In the genomic region with DNA sequence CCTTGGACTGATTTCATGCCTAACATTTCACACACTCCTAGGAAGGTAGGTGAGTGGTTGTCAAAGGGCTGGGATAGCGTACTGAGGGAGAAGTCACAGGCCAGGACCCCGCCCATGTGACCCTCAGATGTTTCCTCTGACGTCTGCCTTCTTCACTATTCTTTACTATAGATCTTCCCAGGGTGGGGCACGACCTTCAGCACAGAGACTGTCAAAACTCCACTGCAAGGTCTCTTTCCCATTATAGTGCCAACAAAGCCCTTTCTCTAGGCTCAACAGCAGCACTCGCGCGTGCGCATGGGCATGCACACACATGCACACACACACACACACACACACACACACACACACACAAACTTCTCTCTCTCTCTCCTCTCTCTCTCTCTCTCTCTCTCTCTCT, we compare ENCODE assay signal across 31 mouse cellular contexts. TPM values are rescaled to one million over a fixed set of nuclear protein-coding genes. Genes with fewer than 3 reads are reported as not detected.
DNase-seq lines count a peak whose midpoint lies in the region; ATAC-seq lines count a peak whose summit lies in the region.
"Had no signal": no experiment of that assay in that cellular context is flagged by ENCODE, and none has a peak within 500 bp of the region (broad histone marks: within the 10 kb centered on the region; RNA-seq: fewer than 3 reads in every experiment).

No protein-coding gene starts in this region.

- no peak overlapping the region for H3K27ac ChIP-seq in hindbrain, embryonic 13.5 days
- H3K27ac ChIP-seq in neural tube, embryonic 14.5 days (ENCODE audit: low read depth, low read length): no peak overlapping the region
- H3K27ac ChIP-seq: heart, embryonic 10.5 days; heart, embryonic 15.5 days; liver, embryonic 14.5 days; midbrain, embryonic 15.5 days had no signal

- peak; percentile 44 for DNase-seq in embryo, embryonic 10 days (ENCODE audit: low spot score)
- DNase-seq in embryo, embryonic 10.5 days (ENCODE audit: low spot score): no peak
- peak; percentile 53 for DNase-seq in ES-CJ7 (ENCODE audit: low read depth, low spot score)
- DNase-seq in lung, postnatal 10 days: no peak
- no peak for DNase-seq in B cell, adult 2 months
- DNase-seq: cerebellum, adult 2 months; cerebellum, postnatal 14 days; gastrocnemius, postnatal 25 days; heart, adult 11 months; kidney, postnatal 14 days; layer of hippocampus, adult 9-11 months; liver; lung, adult 2 months; lung, postnatal 14 days; retina, postnatal 1 day; right cerebral cortex, postnatal 14 days had no signal

- ATAC-seq in hindbrain, embryonic 13.5 days (ENCODE audit: low FRiP score): no peak
- ATAC-seq in neural tube, embryonic 14.5 days (ENCODE audit: low read depth): no peak
- ATAC-seq: forebrain, embryonic 14.5 days; intestine, postnatal 0 days; midbrain, embryonic 15.5 days; Patski had no signal

- no peaks in the 10 kb centered on the region for H3K36me3 ChIP-seq in hindbrain, embryonic 13.5 days
- no peaks in the 10 kb centered on the region for H3K36me3 ChIP-seq in neural tube, embryonic 14.5 days (ENCODE audit: control insufficient read depth, insufficient read depth, low read length)
- H3K36me3 ChIP-seq: heart, embryonic 10.5 days; heart, embryonic 15.5 days; midbrain, embryonic 15.5 days had no signal

- H3K4me1 ChIP-seq in hindbrain, embryonic 13.5 days (replicated peaks): peaks cover 34% of the 10 kb centered on the region
- peaks cover 14% of the 10 kb centered on the region for H3K4me1 ChIP-seq in neural tube, embryonic 14.5 days (ENCODE audit: control insufficient read depth, insufficient read depth, low read length)

- no peaks in the 10 kb centered on the region for H3K9me3 ChIP-seq in hindbrain, embryonic 13.5 days
- no peaks in the 10 kb centered on the region for H3K9me3 ChIP-seq in neural tube, embryonic 14.5 days (ENCODE audit: control insufficient read depth, low read length)
- H3K9me3 ChIP-seq: heart, embryonic 10.5 days; heart, embryonic 15.5 days; midbrain, embryonic 15.5 days had no signal

- peaks cover 68% of the 10 kb centered on the region for H3K27me3 ChIP-seq in hindbrain, embryonic 13.5 days
- H3K27me3 ChIP-seq in neural tube, embryonic 14.5 days (ENCODE audit: control insufficient read depth, insufficient read depth, low read length): peaks cover 20% of the 10 kb centered on the region

- peak overlapping the region; percentile 89 for H3K4me2 ChIP-seq in hindbrain, embryonic 13.5 days
- H3K4me2 ChIP-seq in neural tube, embryonic 14.5 days (ENCODE audit: low read depth, low read length): peak overlapping the region; percentile 31; the same call in 1 of the 2 replicates
- H3K4me2 ChIP-seq: heart, embryonic 15.5 days; midbrain, embryonic 15.5 days had no signal

- H3K4me3 ChIP-seq in hindbrain, embryonic 13.5 days: peak overlapping the region; percentile 55
- H3K4me3 ChIP-seq in neural tube, embryonic 14.5 days (ENCODE audit: low read depth, low read length): peak overlapping the region; percentile 48; the same call in 1 of the 2 replicates
- H3K4me3 ChIP-seq: heart, embryonic 10.5 days; heart, embryonic 15.5 days; midbrain, embryonic 15.5 days had no signal

- H3K9ac ChIP-seq in hindbrain, embryonic 13.5 days: no peak overlapping the region
- H3K9ac ChIP-seq in neural tube, embryonic 14.5 days (replicated peaks; ENCODE audit: low read depth, low read length): no peak overlapping the region
- H3K9ac ChIP-seq: heart, embryonic 15.5 days; liver, embryonic 14.5 days; midbrain, embryonic 15.5 days had no signal

- 14% methylated on average over 8 of the region's 8 CpGs for WGBS in hindbrain, embryonic 13.5 days
- WGBS in neural tube, embryonic 14.5 days: 32% methylated on average over 8 of the region's 8 CpGs

RNA-seq across cellular contexts. Expression of a gene that starts 3.2 kb away (rescaled TPM):
- polyA plus RNA-seq in hindbrain, embryonic 13.5 days (2015; fragmentation: Nextera tagmentation; extraction: Ambion mirVana): 4.6 and 5.1 TPM in 2 replicates
- 3.5 and 5.8 TPM in 2 replicates for polyA plus RNA-seq in neural tube, embryonic 14.5 days (2014; fragmentation: Nextera tagmentation; extraction: Ambion mirVana)
- polyA plus RNA-seq: heart, embryonic 10.5 days; heart, embryonic 15.5 days; intestine, postnatal 0 days; liver, embryonic 14.5 days; Patski; small intestine, adult 2 months; stomach, embryonic 14.5 days; thymus, postnatal 0 days had no signal

RNA-seq across cellular contexts. Expression of a gene that starts 17.0 kb away (rescaled TPM):
- polyA plus RNA-seq in hindbrain, embryonic 13.5 days (2015; fragmentation: Nextera tagmentation; extraction: Ambion mirVana): 0.16 and 0.49 TPM in 2 replicates
- polyA plus RNA-seq in neural tube, embryonic 14.5 days (2014; fragmentation: Nextera tagmentation; extraction: Ambion mirVana): 0.17 and 0.45 TPM in 2 replicates
- polyA plus RNA-seq: Patski had no signal

RNA-seq across cellular contexts. Expression of a gene that starts 32.8 kb away (rescaled TPM):
- 0.12 and 0.19 TPM in 2 replicates for polyA plus RNA-seq in hindbrain, embryonic 13.5 days (2015; fragmentation: Nextera tagmentation; extraction: Ambion mirVana)
- polyA plus RNA-seq in neural tube, embryonic 14.5 days (2014; fragmentation: Nextera tagmentation; extraction: Ambion mirVana): 0.14 and 0.16 TPM in 2 replicates
- polyA plus RNA-seq: cerebellum, adult 2 months; embryonic facial prominence, embryonic 14.5 days; heart, embryonic 15.5 days; intestine, postnatal 0 days; limb, embryonic 11.5 days; liver, embryonic 14.5 days; lung, adult 2 months; midbrain, embryonic 15.5 days; neural tube, embryonic 11.5 days; Patski; small intestine, adult 2 months; thymus, postnatal 0 days had no signal

RNA-seq across cellular contexts. Expression of a gene that starts 53.5 kb away (rescaled TPM):
- polyA plus RNA-seq in hindbrain, embryonic 13.5 days (2015; fragmentation: Nextera tagmentation; extraction: Ambion mirVana): 91.6 and 92.3 TPM in 2 replicates
- 80.3 and 89.8 TPM in 2 replicates for polyA plus RNA-seq in neural tube, embryonic 14.5 days (2014; fragmentation: Nextera tagmentation; extraction: Ambion mirVana)

Comparison
In these comparisons a context has a peak if more than half of its experiments do, and no peak if none do; other contexts are left out.
1. DNase-seq: peak in embryo, embryonic 10 days (single experiment) and ES-CJ7 (single experiment); none in embryo, embryonic 10.5 days (single experiment), lung, postnatal 10 days (single experiment) and B cell, adult 2 months (0 of 2).